Mouse (Mus musculus) liver, embryonic 14.5 days (tissue): ENCODE measurements at regions not wholly inside any gene's neighbourhood (a gene's known extent, or its start where the extent isn't known, plus 50 kb on each side); places are given as distances from the start of the nearest gene placed in this dataset.

ENCODE experiments used
- CTCF ChIP-seq: IDR thresholded peaks from 2 replicates; pipeline ENCODE4 v1.5.1; 2016; ENCODE audit warnings: antibody characterized with exemption, low read depth, control low read depth
- EP300 ChIP-seq: IDR thresholded peaks from 2 replicates; pipeline ENCODE4 v1.6.1; 2016; ENCODE audit warnings: antibody characterized with exemption, low read depth

- no peak for TF ChIP-seq CTCF
- no peak for TF ChIP-seq EP300
These were observed 1428.4 kb upstream of the Tacstd2 start for GRCm38 (mm10) chr6:68964012-68964411.
